Mouse (Mus musculus) hindbrain, postnatal 0 days (tissue): ENCODE data around the gene Gtpbp10. TPM values are rescaled to one million over a fixed set of nuclear protein-coding genes. Genes with fewer than 3 reads are reported as not detected.
A peak's percentile ranks its signal among the peaks of the same experiment; 100 is the strongest.

ENCODE experiments used
- ATAC-seq: fragments of 200-750 bp; cut with Nextera tagmentation; 2 replicates; pipeline ENCODE4 v1.8.0; 2017; ENCODE audit warnings: mild to moderate bottlenecking, moderate TSS enrichment, moderate library complexity
- DNase-seq: peaks from one replicate; pipeline ENCODE4 v3.0.0-alpha.2; 2015; ENCODE audit warnings: low spot score
- H3K27ac ChIP-seq: fragments of 300-500 bp; sonication (generic); 2 replicates; pipeline ENCODE4 v1.5.1; 2014; ENCODE audit warnings: mild to moderate bottlenecking
- H3K27me3 ChIP-seq: fragments of 300-500 bp; sonication (generic); 2 replicates; pipeline ENCODE4 v1.6.1; 2014; ENCODE audit warnings: low read length, mixed read lengths; ENCODE audit not compliant: insufficient read depth
- H3K36me3 ChIP-seq: fragments of 300-500 bp; sonication (generic); 2 replicates; pipeline ENCODE4 v1.6.1; 2014; ENCODE audit warnings: low read length, mixed read lengths; ENCODE audit not compliant: insufficient read depth
- H3K4me1 ChIP-seq: fragments of 300-500 bp; sonication (generic); 2 replicates; pipeline ENCODE4 v1.6.1; 2014; ENCODE audit warnings: antibody characterized with exemption, low read length, mixed read lengths; ENCODE audit not compliant: insufficient read depth
- H3K4me2 ChIP-seq: fragments of 300-500 bp; sonication (generic); 2 replicates; pipeline ENCODE4 v1.6.1; 2014; ENCODE audit warnings: low read depth, mild to moderate bottlenecking, low read length, moderate library complexity, mixed read lengths
- H3K4me3 ChIP-seq: fragments of 300-500 bp; sonication (generic); 2 replicates; pipeline ENCODE4 v1.5.1; 2014; ENCODE audit warnings: low read length
- H3K9ac ChIP-seq: fragments of 300-500 bp; sonication (generic); replicated peaks from 2 replicates; pipeline ENCODE4 v1.6.1; 2014; ENCODE audit warnings: mild to moderate bottlenecking, low read length, moderate library complexity, mixed read lengths
- H3K9me3 ChIP-seq: fragments of 300-500 bp; sonication (generic); 2 replicates; pipeline ENCODE4 v1.6.1; 2016; ENCODE audit warnings: low read length, mixed read lengths
- CTCF ChIP-seq: IDR thresholded peaks from 2 replicates; pipeline ENCODE4 v1.5.1; 2016; ENCODE audit warnings: antibody characterized with exemption, control low read depth, low read depth
- WGBS: fragments of 180-500 bp; shearing (Covaris S2); extraction: QIAGEN DNeasy Blood & Tissue Kit; methylation state at CpG from one replicate; pipeline ENCODE4 v1.1.7; 2014; 5-methylcytosine and 5-hydroxymethylcytosine counted together
- polyA plus RNA-seq: library from polyadenylated mRNA; unstranded; fragments of >200 nt; fragmentation: Nextera tagmentation; extraction: Ambion mirVana; gene quantifications from 2 replicates; pipeline ENCODE4 v1.2.1, GENCODE M21; 2015
- total RNA-seq: library from RNA; depleted of rRNA; stranded (reverse); fragments of >200 nt; gene quantifications from 2 replicates; pipeline ENCODE4 v1.2.3, GENCODE M21; 2014

Gene Gtpbp10
- total and polyA plus RNA-seq, 2 experiments from 2014 or later: 12.3 to 13.8 TPM

DNA sequence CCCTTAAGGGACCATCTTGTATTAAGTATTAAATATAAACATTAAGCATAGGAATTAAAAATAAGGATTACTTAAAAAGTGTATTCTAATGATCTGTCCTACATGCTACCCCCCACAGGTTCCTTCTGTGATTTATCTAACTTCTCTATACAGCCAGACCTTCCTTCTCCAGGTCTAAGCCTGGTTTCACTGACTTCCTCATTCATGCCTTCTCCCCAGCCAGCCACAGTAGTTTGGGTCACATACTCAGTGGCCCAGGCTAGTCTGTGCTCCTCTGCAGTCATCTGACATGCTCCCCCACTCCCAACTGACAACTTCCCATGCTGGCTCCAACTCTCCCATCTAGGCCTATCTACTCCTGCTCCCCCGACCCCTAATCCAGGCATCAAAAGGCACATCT is 8.2 kb downstream of the Gtpbp10 start:
- no peaks in the 10 kb centered on the region for H3K4me1 ChIP-seq
- no peak for ATAC-seq

DNA sequence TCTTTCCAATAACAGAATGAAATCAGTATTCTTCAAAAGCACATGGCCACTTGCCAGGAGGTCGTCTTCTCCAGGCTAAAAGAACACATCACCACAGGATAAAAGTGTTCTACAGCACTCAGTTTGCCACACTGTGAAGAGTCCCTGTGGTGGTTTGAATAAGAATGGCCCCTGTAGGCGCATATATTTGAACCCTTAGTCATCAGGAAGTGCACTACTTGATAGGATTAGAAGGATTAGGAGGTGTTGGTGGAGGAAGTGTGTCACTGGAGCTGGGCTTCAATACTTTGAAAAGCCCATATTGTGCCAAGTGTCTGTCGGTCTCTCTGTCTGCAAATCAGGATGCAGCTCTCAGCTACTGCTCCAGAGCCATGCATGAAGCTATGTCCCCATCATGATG is 19.0 kb downstream of the Gtpbp10 start:
- no peaks in the 10 kb centered on the region for H3K4me1 ChIP-seq
- ATAC-seq (no peak), DNase-seq (no peak)
- H3K9me3 ChIP-seq: no peaks in the 10 kb centered on the region
- peaks cover 23% of the 10 kb centered on the region for H3K36me3 ChIP-seq
- no peak overlapping the region for H3K27ac ChIP-seq
- WGBS: 56% methylated on average over 3 of the region's 3 CpGs
- H3K9ac ChIP-seq: no peak overlapping the region
- TF ChIP-seq CTCF: no peak
- H3K4me3 ChIP-seq: no peak overlapping the region
- H3K4me2 ChIP-seq: no peak overlapping the region
- H3K27me3 ChIP-seq: no peaks in the 10 kb centered on the region

More for the DNA sequence above, 8.2 kb downstream of the Gtpbp10 start:
- Histone ChIP-seq H3K4me3 (no peak overlapping the region), H3K27ac (no peak overlapping the region), H3K36me3 (peaks cover 30% of the 10 kb centered on the region), H3K9me3 (no peaks in the 10 kb centered on the region), H3K9ac (no peak overlapping the region), H3K4me2 (no peak overlapping the region), H3K27me3 (no peaks in the 10 kb centered on the region)
- WGBS: 92% methylated on average over 1 of the region's 1 CpGs
- no peak for TF ChIP-seq CTCF
- no peak for DNase-seq

DNA sequence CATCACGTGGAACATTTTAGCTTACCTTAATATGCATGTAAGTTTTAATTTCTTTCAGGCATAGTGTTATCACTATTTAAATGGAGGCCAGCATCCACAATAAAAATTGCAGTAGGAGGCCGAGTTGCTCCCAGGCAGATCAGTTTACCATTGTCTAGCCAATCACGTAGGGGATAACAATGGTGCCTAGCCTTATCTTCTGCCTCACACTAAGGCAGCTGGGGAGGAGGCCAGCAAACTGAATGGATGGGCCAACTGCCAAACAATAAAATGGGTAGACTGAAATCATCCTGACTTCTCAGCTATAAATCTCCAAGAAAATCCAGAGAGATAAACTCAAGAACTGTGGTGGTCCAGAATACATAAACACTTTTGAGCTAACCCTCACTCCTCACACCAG is 19.6 kb downstream of the Gtpbp10 start:
- Histone ChIP-seq H3K9ac (no peak overlapping the region), H3K4me1 (no peaks in the 10 kb centered on the region), H3K27ac (no peak overlapping the region), H3K27me3 (no peaks in the 10 kb centered on the region), H3K4me3 (no peak overlapping the region), H3K36me3 (peaks cover 23% of the 10 kb centered on the region), H3K4me2 (no peak overlapping the region), H3K9me3 (no peaks in the 10 kb centered on the region)
- WGBS: 71% methylated on average over 3 of the region's 3 CpGs
- TF ChIP-seq CTCF: no peak
- DNase-seq (no peak), ATAC-seq (no peak)

DNA sequence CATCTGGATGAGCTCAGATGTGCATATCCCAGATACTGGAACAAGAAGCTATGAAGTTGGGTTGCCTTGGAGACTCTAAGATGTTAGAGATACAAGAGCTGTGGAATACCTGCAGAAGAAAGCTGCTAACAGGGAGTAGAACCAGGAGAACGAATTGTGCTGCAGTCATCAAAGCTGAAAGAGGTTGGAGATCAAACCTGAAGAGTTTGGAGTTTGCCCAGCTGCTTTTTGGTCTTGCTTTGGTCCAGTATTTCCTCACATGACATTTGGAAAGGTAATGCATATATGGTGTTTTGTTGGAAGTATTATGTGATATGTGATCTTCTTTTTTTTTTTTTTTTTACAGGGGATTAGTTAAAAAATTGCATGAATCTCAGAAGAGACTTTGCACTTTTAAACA is 23.2 kb downstream of the Gtpbp10 start:
- H3K27ac ChIP-seq: no peak overlapping the region
- no peak for TF ChIP-seq CTCF
- WGBS: 84% methylated on average over 1 of the region's 1 CpGs
- H3K4me3 ChIP-seq: no peak overlapping the region
- no peak for ATAC-seq
- no peak overlapping the region for H3K4me2 ChIP-seq
- no peaks in the 10 kb centered on the region for H3K9me3 ChIP-seq
- peaks cover 8% of the 10 kb centered on the region for H3K36me3 ChIP-seq
- no peaks in the 10 kb centered on the region for H3K4me1 ChIP-seq
- no peak overlapping the region for H3K9ac ChIP-seq
- H3K27me3 ChIP-seq: no peaks in the 10 kb centered on the region
- no peak for DNase-seq

DNA sequence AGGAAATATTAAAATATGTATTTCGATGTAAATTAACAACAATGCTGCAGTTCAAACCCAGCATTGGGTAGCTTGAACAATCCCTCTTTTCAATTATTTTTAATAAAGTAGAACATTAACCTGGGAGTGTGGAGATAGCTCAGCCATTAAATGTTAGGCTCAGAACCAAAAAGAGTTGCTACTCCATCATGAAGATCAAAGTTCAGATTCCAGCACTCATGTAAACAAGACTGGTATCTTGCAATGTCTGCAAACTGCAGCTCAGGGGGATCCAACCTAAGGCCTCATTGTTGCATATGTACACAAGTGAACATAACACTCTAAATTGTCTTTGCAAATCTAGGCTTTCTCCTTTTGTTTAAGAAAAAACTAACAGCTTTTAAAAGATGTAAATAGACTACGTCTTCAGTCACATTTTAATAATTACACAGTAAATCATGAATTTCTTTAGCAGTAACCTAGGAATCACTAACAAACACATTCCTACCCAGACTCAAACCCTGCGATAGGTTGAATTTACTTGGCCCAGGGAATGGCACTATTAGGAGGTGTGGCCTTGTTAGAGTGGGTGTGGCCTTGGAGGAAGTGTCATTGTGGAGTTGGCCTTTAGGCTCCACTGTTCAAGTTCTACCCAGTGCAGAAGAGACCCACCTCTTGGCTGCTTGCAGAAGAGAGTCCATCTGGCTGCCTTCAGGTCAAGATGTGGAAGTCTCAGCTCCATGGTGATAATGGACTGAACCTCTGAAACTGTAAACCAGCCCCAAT is 25.5 kb downstream of the Gtpbp10 start:
- Histone ChIP-seq H3K4me2 (no peak overlapping the region), H3K9me3 (no peaks in the 10 kb centered on the region), H3K36me3 (no peaks in the 10 kb centered on the region), H3K27ac (no peak overlapping the region), H3K4me3 (no peak overlapping the region), H3K27me3 (no peaks in the 10 kb centered on the region), H3K9ac (no peak overlapping the region), H3K4me1 (no peaks in the 10 kb centered on the region)
- TF ChIP-seq CTCF: no peak
- ATAC-seq (no peak), DNase-seq (no peak)
- WGBS: 94% methylated on average over 3 of the region's 3 CpGs

DNA sequence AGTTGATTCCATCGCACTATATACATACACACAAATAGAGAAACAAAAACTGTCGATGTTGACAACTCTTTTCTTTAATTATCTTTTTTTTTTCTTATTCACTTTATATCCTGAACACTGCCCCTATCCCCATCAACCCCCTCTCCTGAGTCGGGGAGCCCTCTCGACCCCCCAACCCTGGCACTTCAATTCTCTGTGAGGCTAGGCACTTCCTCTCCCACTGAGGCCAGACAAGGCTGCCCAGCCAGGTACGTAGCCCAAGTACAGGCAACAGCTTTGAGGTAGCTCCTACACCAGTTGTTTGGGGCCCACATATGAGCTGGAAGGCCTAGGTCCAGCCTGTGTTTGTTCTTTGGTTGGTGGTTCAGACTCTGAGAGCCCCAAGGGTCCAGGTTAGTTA is 43.9 kb downstream of the Gtpbp10 start:
- Histone ChIP-seq H3K9ac (no peak overlapping the region), H3K36me3 (no peaks in the 10 kb centered on the region), H3K27me3 (no peaks in the 10 kb centered on the region), H3K4me3 (peak overlapping the region; percentile 64; the same call in 1 of the 2 replicates), H3K9me3 (no peaks in the 10 kb centered on the region), H3K27ac (no peak overlapping the region), H3K4me1 (no peaks in the 10 kb centered on the region), H3K4me2 (peak overlapping the region; percentile 72; the same call in 1 of the 2 replicates)
- ATAC-seq (no peak), DNase-seq (no peak)
- WGBS: 85% methylated on average over 5 of the region's 5 CpGs
- no peak for TF ChIP-seq CTCF

DNA sequence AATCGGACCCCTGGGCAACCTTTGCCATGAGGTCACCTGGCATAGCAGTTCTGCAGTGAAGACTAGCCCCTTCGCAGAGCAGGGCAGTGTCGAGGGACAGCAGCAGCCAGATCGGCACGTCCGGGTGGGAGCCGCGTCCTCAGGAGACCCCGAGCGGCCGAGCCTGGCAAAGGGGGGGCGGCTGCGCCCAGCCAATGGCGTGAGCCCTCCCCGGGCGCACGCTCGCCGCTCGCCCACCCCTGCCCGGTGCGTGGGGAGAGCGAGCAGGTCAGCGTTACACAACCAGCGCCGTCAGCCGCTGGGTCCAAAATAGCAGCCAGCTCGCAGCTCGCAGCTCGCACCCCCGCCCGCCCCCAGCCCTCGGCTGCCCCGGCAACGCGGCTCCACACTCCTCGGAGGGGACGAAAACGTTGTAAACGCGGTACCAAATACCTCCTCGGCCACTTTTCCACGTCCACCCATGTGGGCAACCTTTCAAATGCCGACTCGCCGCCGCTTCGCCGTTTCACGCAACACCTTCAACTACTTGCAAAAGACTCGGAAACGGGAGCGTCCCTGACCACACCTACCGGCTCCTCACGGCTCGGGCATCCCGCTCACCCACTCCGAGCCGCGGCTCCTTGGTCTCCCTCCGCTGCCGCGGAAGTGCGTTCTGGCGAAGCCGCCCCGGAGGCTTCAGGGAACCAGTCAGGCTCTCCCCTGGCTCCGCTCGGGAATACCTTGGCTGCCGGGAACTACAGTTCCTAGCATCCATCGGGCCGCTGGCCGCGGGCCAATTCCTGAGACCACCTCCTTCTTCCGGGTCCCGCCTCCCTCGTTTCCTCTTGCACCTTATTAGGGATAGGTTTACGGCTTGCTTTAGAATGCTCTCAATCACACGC is 44.9 kb downstream of the Gtpbp10 start, which contains the start of gene Cldn12:
Cldn12 (minus strand) TSS at position 763 of the 881 bp plus-strand sequence.
- ATAC-seq (peak; percentile 95), DNase-seq (peak; percentile 99)
- no peaks in the 10 kb centered on the region for H3K27me3 ChIP-seq
- TF ChIP-seq CTCF: no peak
- H3K4me1 ChIP-seq: no peaks in the 10 kb centered on the region
- no peaks in the 10 kb centered on the region for H3K36me3 ChIP-seq
- H3K27ac ChIP-seq: peak within 1 kb of the TSS; percentile 80; the same call in 1 of the 2 replicates
- H3K9ac ChIP-seq: peak within 1 kb of the TSS; percentile 63
- H3K4me2 ChIP-seq: peak within 1 kb of the TSS; percentile 72
- peak within 1 kb of the TSS; percentile 64 for H3K4me3 ChIP-seq
- no peaks in the 10 kb centered on the region for H3K9me3 ChIP-seq
- WGBS: under 1% methylated on average over 73 of the region's 79 CpGs
